Mouse (Mus musculus) kidney, adult 2 months (tissue): ENCODE measurements around the gene Abcc9.
A peak's percentile ranks its signal among the peaks of the same experiment; 100 is the strongest.

Experiments used
- CTCF ChIP-seq: fragments of 200-500 bp; conservative IDR thresholded peaks from 2 replicates; pipeline ENCODE4 v1.5.1; 2011; ENCODE audit warnings: low read depth, mild to moderate bottlenecking, control low read depth, low read length, moderate library complexity, mixed read lengths; ENCODE audit not compliant: insufficient read depth, insufficient read length
- POLR2A ChIP-seq: fragments of 200-500 bp; IDR thresholded peaks from one replicate; pipeline ENCODE4 v1.6.1; 2011; ENCODE audit warnings: low read depth, low read length, control low read depth

GRCm38 (mm10) chr6:142735302-142736005 lies 33.3 kb upstream of the Abcc9 start:
- TF ChIP-seq CTCF (peak; percentile 39), POLR2A (no peak)
